Mouse (Mus musculus) embryonic facial prominence, embryonic 10.5 days (tissue): ENCODE measurements around the gene Dbnl. TPM values are rescaled to one million over a fixed set of nuclear protein-coding genes. Genes with fewer than 3 reads are reported as not detected.
A peak's percentile ranks its signal among the peaks of the same experiment; 100 is the strongest.

Source experiments
- DNase-seq: peaks from one replicate; pipeline ENCODE4 v3.0.0-alpha.2; 2017; ENCODE audit warnings: low spot score
- H3K27ac ChIP-seq: fragments of 300-500 bp; sonication (generic); replicated peaks from 2 replicates; pipeline ENCODE4 v1.5.1; 2016; ENCODE audit warnings: mild to moderate bottlenecking
- H3K27me3 ChIP-seq: fragments of 300-500 bp; sonication (generic); replicated peaks from 2 replicates; pipeline ENCODE4 v1.6.1; 2016; ENCODE audit warnings: low read depth, mild to moderate bottlenecking; ENCODE audit not compliant: poor library complexity, severe bottlenecking
- H3K36me3 ChIP-seq: fragments of 300-500 bp; sonication (generic); replicated peaks from 2 replicates; pipeline ENCODE4 v1.6.1; 2016; ENCODE audit warnings: mild to moderate bottlenecking, moderate library complexity
- H3K4me1 ChIP-seq: fragments of 300-500 bp; sonication (generic); 2 replicates; pipeline ENCODE4 v1.6.1; 2016
- H3K4me3 ChIP-seq: fragments of 300-500 bp; sonication (generic); 2 replicates; pipeline ENCODE4 v1.5.1; 2016; ENCODE audit warnings: mild to moderate bottlenecking, moderate library complexity
- H3K9me3 ChIP-seq: fragments of 300-500 bp; sonication (generic); 2 replicates; pipeline ENCODE4 v1.6.1; 2016; ENCODE audit warnings: mild to moderate bottlenecking
- WGBS: fragments of 180-500 bp; shearing (Covaris S2); methylation state at CpG from one replicate; pipeline ENCODE4 v1.1.7; 2016; 5-methylcytosine and 5-hydroxymethylcytosine counted together
- polyA plus RNA-seq: library from polyadenylated mRNA; unstranded; fragments of >200 nt; fragmentation: Nextera tagmentation; extraction: Ambion mirVana; gene quantifications from 2 replicates; pipeline ENCODE4 v1.2.1, GENCODE M21; 2016

Dbnl gene
- polyA plus RNA-seq, 1 experiment from 2014 or later: 137 TPM

GRCm38 (mm10) chr11:5778481-5778880 lies 9.8 kb upstream of the Dbnl start:
- Histone ChIP-seq H3K9me3 (no peaks in the 10 kb centered on the region), H3K27me3 (no peaks in the 10 kb centered on the region), H3K4me1 (no peaks in the 10 kb centered on the region), H3K27ac (no peak overlapping the region), H3K36me3 (peaks cover 14% of the 10 kb centered on the region; the same call in 1 of the 2 replicates), H3K4me3 (no peak overlapping the region)
- DNase-seq: no peak
- WGBS: 70% methylated on average over 2 of the region's 2 CpGs

- Histone ChIP-seq H3K27me3 (no peaks in the 10 kb centered on the region), H3K4me1 (no peaks in the 10 kb centered on the region), H3K27ac (no peak overlapping the region), H3K36me3 (peaks cover 14% of the 10 kb centered on the region; the same call in 1 of the 2 replicates), H3K9me3 (no peaks in the 10 kb centered on the region), H3K4me3 (no peak overlapping the region)
- no peak for DNase-seq
- 93% methylated on average over 6 of the region's 6 CpGs for WGBS
These were observed 8.2 kb upstream of the Dbnl start for GRCm38 (mm10) chr11:5780035-5780499.

- Histone ChIP-seq H3K9me3 (no peaks in the 10 kb centered on the region), H3K4me1 (peaks cover 6% of the 10 kb centered on the region), H3K4me3 (no peak overlapping the region), H3K27me3 (no peaks in the 10 kb centered on the region), H3K27ac (no peak overlapping the region), H3K36me3 (peaks cover 14% of the 10 kb centered on the region; the same call in 1 of the 2 replicates)
- WGBS: 80% methylated on average over 8 of the region's 8 CpGs
- DNase-seq: no peak
These were observed 5.9 kb upstream of the Dbnl start for GRCm38 (mm10) chr11:5782199-5782944.

- no peak overlapping the region for H3K4me3 ChIP-seq
These were observed 2.6 kb upstream of the Dbnl start for GRCm38 (mm10) chr11:5785732-5786131.

GRCm38 (mm10) chr11:5787671-5788055 lies 625 bp upstream of the Dbnl start:
- WGBS: 42% methylated on average over 8 of the region's 8 CpGs
- peaks cover 25% of the 10 kb centered on the region for H3K4me1 ChIP-seq
- H3K27ac ChIP-seq: peak overlapping the region; percentile 93
- peak overlapping the region; percentile 93 for H3K4me3 ChIP-seq
- no peak for DNase-seq
- peaks cover 28% of the 10 kb centered on the region for H3K36me3 ChIP-seq
- H3K9me3 ChIP-seq: no peaks in the 10 kb centered on the region
- H3K27me3 ChIP-seq: no peaks in the 10 kb centered on the region

More at GRCm38 (mm10) chr11:5785732-5786131, 2.6 kb upstream of the Dbnl start:
- Histone ChIP-seq H3K27me3 (no peaks in the 10 kb centered on the region), H3K36me3 (peaks cover 23% of the 10 kb centered on the region; the same call in 1 of the 2 replicates), H3K9me3 (no peaks in the 10 kb centered on the region), H3K27ac (no peak overlapping the region), H3K4me1 (peaks cover 25% of the 10 kb centered on the region)
- DNase-seq: no peak

- Histone ChIP-seq H3K27ac (peak overlapping the region; percentile 93), H3K27me3 (no peaks in the 10 kb centered on the region), H3K9me3 (no peaks in the 10 kb centered on the region), H3K4me1 (peaks cover 25% of the 10 kb centered on the region), H3K4me3 (peak overlapping the region; percentile 93), H3K36me3 (peaks cover 41% of the 10 kb centered on the region)
- 82% methylated on average over 6 of the region's 6 CpGs for WGBS
- no peak for DNase-seq
These were observed 924 bp downstream of the Dbnl start for GRCm38 (mm10) chr11:5789071-5789753.

GRCm38 (mm10) chr11:5789754-5790333 lies 1.6 kb downstream of the Dbnl start:
- H3K27me3 ChIP-seq: no peaks in the 10 kb centered on the region
- no peaks in the 10 kb centered on the region for H3K9me3 ChIP-seq
- H3K4me3 ChIP-seq: peak overlapping the region; percentile 93
- peak overlapping the region; percentile 93; the same call in 1 of the 2 replicates for H3K27ac ChIP-seq
- 92% methylated on average over 3 of the region's 3 CpGs for WGBS
- peaks cover 48% of the 10 kb centered on the region for H3K36me3 ChIP-seq
- peaks cover 25% of the 10 kb centered on the region for H3K4me1 ChIP-seq
- no peak for DNase-seq

GRCm38 (mm10) chr11:5790431-5790830 lies 2.1 kb downstream of the Dbnl start:
- peaks cover 25% of the 10 kb centered on the region for H3K4me1 ChIP-seq
- H3K4me3 ChIP-seq: no peak overlapping the region
- no peak for DNase-seq
- WGBS: 95% methylated on average over 1 of the region's 1 CpGs
- H3K27me3 ChIP-seq: no peaks in the 10 kb centered on the region
- peaks cover 53% of the 10 kb centered on the region for H3K36me3 ChIP-seq
- H3K27ac ChIP-seq: no peak overlapping the region
- H3K9me3 ChIP-seq: no peaks in the 10 kb centered on the region

- no peaks in the 10 kb centered on the region for H3K9me3 ChIP-seq
- H3K27ac ChIP-seq: no peak overlapping the region
- no peaks in the 10 kb centered on the region for H3K27me3 ChIP-seq
- H3K4me1 ChIP-seq: no peaks in the 10 kb centered on the region
- DNase-seq: no peak
- 93% methylated on average over 9 of the region's 9 CpGs for WGBS
- H3K4me3 ChIP-seq: no peak overlapping the region
- H3K36me3 ChIP-seq: peaks cover 96% of the 10 kb centered on the region
These were observed 7.0 kb downstream of the Dbnl start for GRCm38 (mm10) chr11:5795290-5795689.

- WGBS: 93% methylated on average over 7 of the region's 7 CpGs
These were observed 7.4 kb downstream of the Dbnl start for GRCm38 (mm10) chr11:5795706-5796105.

GRCm38 (mm10) chr11:5796939-5797338 lies 8.7 kb downstream of the Dbnl start:
- Histone ChIP-seq H3K27ac (no peak overlapping the region), H3K4me3 (no peak overlapping the region), H3K27me3 (no peaks in the 10 kb centered on the region), H3K4me1 (0 out of 2 replicates have a peak, but pooled peaks cover 2% of the 10 kb centered on the region), H3K36me3 (peaks cover 97% of the 10 kb centered on the region), H3K9me3 (no peaks in the 10 kb centered on the region)
- WGBS: 86% methylated on average over 15 of the region's 15 CpGs
- DNase-seq: no peak

More at GRCm38 (mm10) chr11:5795706-5796105, 7.4 kb downstream of the Dbnl start:
- no peaks in the 10 kb centered on the region for H3K9me3 ChIP-seq
- DNase-seq: no peak
- no peak overlapping the region for H3K27ac ChIP-seq
- H3K36me3 ChIP-seq: peaks cover 96% of the 10 kb centered on the region
- H3K4me1 ChIP-seq: no peaks in the 10 kb centered on the region
- H3K4me3 ChIP-seq: no peak overlapping the region
- no peaks in the 10 kb centered on the region for H3K27me3 ChIP-seq

- Histone ChIP-seq H3K4me3 (no peak overlapping the region), H3K4me1 (0 out of 2 replicates have a peak, but pooled peaks cover 4% of the 10 kb centered on the region), H3K36me3 (peaks cover 93% of the 10 kb centered on the region), H3K9me3 (no peaks in the 10 kb centered on the region), H3K27ac (0 out of 2 replicates have a peak overlapping the region, but pooled peaks have one; percentile 11), H3K27me3 (no peaks in the 10 kb centered on the region)
- DNase-seq: no peak
- 77% methylated on average over 11 of the region's 11 CpGs for WGBS
These were observed 9.1 kb downstream of the Dbnl start for GRCm38 (mm10) chr11:5797371-5797770.
